Mouse (Mus musculus) C2C12 (cell line): ENCODE measurements around the gene Gm20388. TPM values are rescaled to one million over a fixed set of nuclear protein-coding genes. Genes with fewer than 3 reads are reported as not detected.
"Not testable (repeated sequence)": the region's sequence is repeated elsewhere in the genome, so short reads cannot be mapped to it uniquely, and the experiment has no call there.

ENCODE experiments used
- H3K27me3 ChIP-seq: one replicate; pipeline ENCODE4 v1.6.1; 2011; ENCODE audit not compliant: control insufficient read depth, insufficient read depth, insufficient read length
- H3K36me3 ChIP-seq: one replicate; pipeline ENCODE4 v1.6.1; 2011; ENCODE audit not compliant: control insufficient read depth, insufficient read depth
- H3K4me3 ChIP-seq: one replicate; pipeline ENCODE4 v1.5.1; 2011; ENCODE audit warnings: mild to moderate bottlenecking, control low read depth; ENCODE audit not compliant: poor library complexity, insufficient read depth, severe bottlenecking
- H3K79me2 ChIP-seq: one replicate; pipeline ENCODE4 v1.6.1; 2011; ENCODE audit not compliant: control insufficient read depth, insufficient read depth
- H3K79me3 ChIP-seq: one replicate; pipeline ENCODE4 v1.6.1; 2011; ENCODE audit warnings: low read depth, control low read depth
- H3ac ChIP-seq: one replicate; pipeline ENCODE3; 2011; ENCODE audit warnings: low read depth; ENCODE audit not compliant: control insufficient read depth, insufficient read length
- CEBPB ChIP-seq: IDR thresholded peaks from one replicate; pipeline ENCODE4 v1.6.1; 2011; ENCODE audit warnings: low read depth, mild to moderate bottlenecking, control low read depth, moderate library complexity
- CTCF ChIP-seq: IDR thresholded peaks from one replicate; pipeline ENCODE4 v1.5.1; 2011; ENCODE audit not compliant: control insufficient read depth, insufficient read depth, insufficient read length
- FOSL1 ChIP-seq: IDR thresholded peaks from one replicate; pipeline ENCODE4 v1.8.0; 2011; ENCODE audit warnings: mild to moderate bottlenecking, low read length; ENCODE audit not compliant: poor library complexity, insufficient read depth, severe bottlenecking
- MAX ChIP-seq: IDR thresholded peaks from one replicate; pipeline ENCODE4 v1.6.1; 2011; ENCODE audit warnings: mild to moderate bottlenecking, control low read depth
- MYOD1 ChIP-seq: IDR thresholded peaks from one replicate; pipeline ENCODE4 v1.6.1; 2011; ENCODE audit warnings: low read depth; ENCODE audit not compliant: control insufficient read depth, insufficient read length
- MYOG ChIP-seq: IDR thresholded peaks from one replicate; pipeline ENCODE4 v1.6.1; 2011; ENCODE audit not compliant: control insufficient read depth, insufficient read length; ENCODE audit errors: extremely low read depth
- USF1 ChIP-seq: IDR thresholded peaks from one replicate; pipeline ENCODE4 v1.6.1; 2011; ENCODE audit warnings: low read depth, mild to moderate bottlenecking, control low read depth, moderate library complexity
- polyA plus RNA-seq: library from polyadenylated mRNA; unstranded; fragments of >200 nt; fragmentation: generic; extraction: Trizol; gene quantifications from one replicate; pipeline ENCODE4 v1.2.1, GENCODE M21; 2012; ENCODE audit warnings: missing spikeins

Gm20388 gene
- polyA plus RNA-seq, 1 experiment = 15.0 TPM

DNA sequence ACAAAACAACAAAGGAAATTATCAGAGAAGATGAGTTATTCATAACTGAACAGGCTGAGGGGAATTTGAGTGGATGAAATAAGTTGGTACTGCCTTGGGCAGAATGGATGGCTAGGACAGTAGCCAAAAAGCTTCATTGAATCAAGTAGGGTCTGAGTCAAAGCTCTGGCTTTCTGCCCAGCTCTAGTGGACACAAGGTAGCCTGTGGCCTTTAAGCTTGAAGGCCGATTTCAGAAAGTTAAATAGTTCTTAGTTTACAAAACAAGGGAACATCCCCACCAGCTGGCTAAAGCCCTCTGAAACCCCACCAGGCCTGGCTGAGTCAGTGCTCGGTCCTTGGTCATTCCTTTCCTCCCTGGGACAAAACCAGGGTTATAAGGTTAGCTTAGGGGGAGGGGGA lies 3606.0 kb downstream of the Gm20388 start:
- peaks cover 23% of the 10 kb centered on the region for H3K79me2 ChIP-seq
- TF ChIP-seq FOSL1 (no peak), USF1 (no peak), MYOD1 (no peak), MYOG (no peak), CTCF (no peak), MAX (no peak)
- H3K4me3 ChIP-seq = no peak overlapping the region
- peaks cover 9% of the 10 kb centered on the region for H3K79me3 ChIP-seq
- peaks cover 10% of the 10 kb centered on the region for H3K36me3 ChIP-seq
- no peaks in the 10 kb centered on the region for H3K27me3 ChIP-seq
- no peak overlapping the region for H3ac ChIP-seq

DNA sequence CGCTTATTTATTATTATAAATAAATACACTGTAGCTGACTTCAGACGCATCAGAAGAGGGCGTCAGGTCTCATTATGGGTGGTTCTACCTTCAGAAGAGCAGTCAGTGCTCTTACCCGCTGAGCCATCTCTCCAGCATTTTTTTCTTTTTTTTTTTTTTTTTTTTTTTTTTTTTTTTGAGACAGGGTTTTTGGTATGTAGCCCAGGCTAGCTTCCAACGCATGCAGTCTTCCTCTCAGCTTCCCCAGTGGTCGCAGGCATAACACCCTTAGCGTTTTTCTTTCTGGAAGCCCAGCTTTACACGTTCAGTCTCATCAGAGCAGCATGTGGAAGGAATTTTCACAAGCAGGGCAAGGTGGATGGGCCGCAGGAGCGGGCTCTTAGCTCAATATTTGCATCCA lies 3607.5 kb downstream of the Gm20388 start:
- H3K27me3 ChIP-seq = no peaks in the 10 kb centered on the region
- no peak for TF ChIP-seq MYOG
- no peak for TF ChIP-seq CEBPB
- TF ChIP-seq CTCF = no peak
- no peak for TF ChIP-seq MAX
- TF ChIP-seq FOSL1 = no peak
- no peak for TF ChIP-seq USF1
- TF ChIP-seq MYOD1 = no peak
- H3K79me2 ChIP-seq = peaks cover 31% of the 10 kb centered on the region
- peaks cover 11% of the 10 kb centered on the region for H3K79me3 ChIP-seq
- H3K36me3 ChIP-seq = peaks cover 24% of the 10 kb centered on the region
- H3K4me3 ChIP-seq = no peak overlapping the region
- no peak overlapping the region for H3ac ChIP-seq

DNA sequence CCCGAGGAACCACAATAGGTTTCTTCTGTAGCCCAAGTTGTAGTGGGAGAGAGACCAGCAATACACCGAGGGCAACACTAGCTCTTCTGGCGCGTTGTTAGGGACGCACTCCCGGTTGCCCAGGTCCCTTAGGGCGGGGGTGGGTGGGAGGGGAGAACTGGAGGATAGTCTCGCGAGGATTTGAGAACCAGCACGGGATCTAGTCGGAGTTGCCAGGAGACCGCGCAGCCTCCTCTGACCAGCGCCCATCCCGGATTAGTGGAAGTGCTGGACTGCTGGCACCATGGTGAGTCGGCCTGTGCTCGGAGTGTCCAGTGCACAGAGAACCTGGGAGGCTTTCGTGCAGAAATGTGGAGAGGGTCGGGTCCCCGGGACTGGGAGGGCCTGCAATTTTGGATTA lies 3608.0 kb downstream of the Gm20388 start, which contains the start of gene Gas8:
Gas8 (plus strand) TSS at position 168 of the 400 bp plus-strand sequence.
- Histone ChIP-seq H3K79me2 (peaks cover 31% of the 10 kb centered on the region), H3K36me3 (peaks cover 29% of the 10 kb centered on the region), H3K79me3 (peaks cover 11% of the 10 kb centered on the region), H3ac (peak within 1 kb of the TSS; percentile 84), H3K27me3 (no peaks in the 10 kb centered on the region), H3K4me3 (peak within 1 kb of the TSS; percentile 72)
- TF ChIP-seq CEBPB = no peak
- TF ChIP-seq MYOG = no peak

DNA sequence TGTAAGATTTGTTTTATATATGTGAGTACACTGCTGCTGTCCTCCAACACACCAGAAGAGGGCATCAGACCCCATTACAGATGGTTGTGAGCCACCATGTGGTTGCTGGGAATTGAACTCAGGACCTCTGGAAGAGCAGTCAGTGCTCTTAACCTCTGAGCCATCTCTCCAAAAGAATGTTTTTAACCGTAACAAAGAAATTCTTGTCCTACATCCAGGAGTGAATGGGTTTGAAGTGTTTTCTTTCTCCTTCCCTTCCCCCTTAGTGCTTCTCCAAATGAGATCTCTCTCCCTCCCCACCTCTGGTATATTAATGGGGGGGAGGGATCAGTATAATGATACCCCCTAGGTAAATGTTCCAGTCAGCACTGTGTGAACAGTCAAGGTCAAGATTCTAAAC lies 3609.4 kb downstream of the Gm20388 start:
- H3K36me3 ChIP-seq = peaks cover 41% of the 10 kb centered on the region

DNA sequence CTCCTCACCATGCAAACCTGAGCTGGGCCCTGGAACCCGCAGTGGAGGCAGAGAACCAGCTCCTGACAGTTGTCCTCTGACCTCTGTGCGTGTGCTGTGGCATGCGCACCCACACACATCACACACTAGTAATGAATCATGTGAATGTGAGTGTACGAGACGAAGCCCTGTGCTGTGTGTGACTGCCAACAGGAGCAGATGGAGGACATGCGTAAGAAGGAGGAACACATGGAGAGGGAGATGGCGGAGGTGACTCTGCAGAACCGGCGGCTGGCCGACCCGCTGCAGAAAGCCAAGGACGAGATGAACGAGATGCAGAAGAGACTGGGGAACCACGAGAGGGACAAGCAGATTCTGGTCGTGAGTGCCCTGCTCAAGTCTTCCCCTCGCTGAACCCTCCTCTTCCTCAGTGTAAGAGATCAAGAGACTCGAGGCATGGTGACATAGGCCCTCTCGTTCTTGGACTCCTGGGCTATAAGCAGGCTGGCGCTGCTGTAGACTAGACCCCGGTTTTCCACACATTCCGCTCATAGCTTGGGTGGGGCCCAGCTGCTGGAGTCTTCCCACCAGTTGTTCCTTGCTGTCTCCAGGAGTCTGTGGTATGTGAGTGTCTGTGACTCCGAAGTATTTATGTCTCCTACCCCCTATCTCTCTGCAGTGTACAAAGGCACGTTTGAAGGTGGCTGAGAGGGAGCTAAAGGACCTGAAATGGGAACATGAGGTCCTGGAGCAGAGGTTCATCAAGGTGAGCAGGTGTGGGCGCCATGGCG lies 3617.3 kb downstream of the Gm20388 start:
- Histone ChIP-seq H3K36me3 (peaks cover 94% of the 10 kb centered on the region), H3K4me3 (no peak overlapping the region)

More for the DNA sequence above, 3609.4 kb downstream of the Gm20388 start:
- H3K4me3 ChIP-seq, H3K27me3 ChIP-seq, H3ac ChIP-seq: not testable (repeated sequence)
- H3K79me3 ChIP-seq = peaks cover 11% of the 10 kb centered on the region
- H3K79me2 ChIP-seq = peaks cover 31% of the 10 kb centered on the region

DNA sequence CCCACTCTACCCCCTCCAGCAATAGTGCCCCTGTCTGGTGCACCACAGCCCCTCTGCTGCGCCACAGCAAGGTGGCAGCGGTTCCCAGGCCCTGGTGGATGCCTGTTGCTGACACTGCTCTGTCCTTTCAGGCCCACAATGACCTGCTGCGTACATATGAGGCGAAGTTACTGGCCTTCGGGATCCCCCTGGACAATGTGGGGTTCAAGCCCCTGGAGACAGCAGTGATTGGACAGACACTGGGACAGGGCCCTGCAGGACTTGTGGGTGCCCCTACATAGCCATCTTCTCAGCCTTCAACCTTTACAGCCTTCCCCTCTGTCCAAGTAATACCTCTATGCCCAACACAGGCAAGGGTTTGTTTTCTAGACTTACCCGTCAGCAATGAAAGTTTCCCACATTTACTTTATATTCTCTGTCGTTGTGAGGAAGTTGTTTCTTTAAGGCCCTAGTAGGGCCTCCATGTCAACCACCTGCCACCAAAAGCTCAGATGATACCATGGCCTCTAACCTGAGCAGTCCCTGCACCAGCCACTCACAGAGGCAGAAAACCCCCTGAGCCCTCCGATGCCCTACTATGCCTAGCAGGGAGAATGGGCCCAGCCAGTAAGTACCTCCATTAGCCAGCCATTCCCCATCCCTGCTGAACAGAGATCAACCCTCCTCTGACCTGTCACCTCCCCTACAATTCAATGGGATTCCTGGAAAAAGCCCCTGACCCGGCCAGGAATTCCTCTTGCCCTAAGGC lies 3625.8 kb downstream of the Gm20388 start:
- Histone ChIP-seq H3K79me2 (no peaks in the 10 kb centered on the region), H3ac (no peak overlapping the region), H3K27me3 (no peaks in the 10 kb centered on the region), H3K4me3 (no peak overlapping the region), H3K79me3 (no peaks in the 10 kb centered on the region), H3K36me3 (peaks cover 35% of the 10 kb centered on the region)
- TF ChIP-seq FOSL1 (no peak), MAX (no peak)

More for the DNA sequence above, 3617.3 kb downstream of the Gm20388 start:
- H3K79me3 ChIP-seq = no peaks in the 10 kb centered on the region
- H3K79me2 ChIP-seq = no peaks in the 10 kb centered on the region
- H3ac ChIP-seq = no peak overlapping the region
- no peak for TF ChIP-seq USF1
- TF ChIP-seq CEBPB = no peak
- TF ChIP-seq MYOG = no peak
- TF ChIP-seq CTCF = no peak
- no peak for TF ChIP-seq FOSL1
- no peak for TF ChIP-seq MAX
- TF ChIP-seq MYOD1 = no peak
- H3K27me3 ChIP-seq = no peaks in the 10 kb centered on the region
